Mouse (Mus musculus) megakaryocyte, embryonic 14.5 days (primary cell): ENCODE measurements around the gene Rps3a1.

ENCODE experiments used
- FLI1 ChIP-seq: IDR thresholded peaks from 2 replicates; pipeline ENCODE4 v1.6.1; 2012; ENCODE audit warnings: low read length, inconsistent platforms, mixed read lengths
- GATA1 ChIP-seq: IDR thresholded peaks from 3 replicates; pipeline ENCODE4 v1.6.1; 2012; ENCODE audit warnings: mixed read lengths, low read length, inconsistent platforms, borderline replicate concordance

GRCm38 (mm10) chr3:86119237-86119932 lies 23.1 kb downstream of the Rps3a1 start:
- TF ChIP-seq GATA1, result no peak
- TF ChIP-seq FLI1, result no peak
